Mouse (Mus musculus): ENCODE data around the gene Net1.
"Not testable (repeated sequence)": the region's sequence is repeated elsewhere in the genome, so short reads cannot be mapped to it uniquely, and the experiment has no call there.

Net1 gene

GRCm38 (mm10) chr13:3891479-3892087 is 26.4 kb downstream of the Net1 start:
- peak; percentile 96 for DNase-seq (ENCODE audit: extremely low read depth, low read depth, low spot score)

GRCm38 (mm10) chr13:3890061-3890460 is 28.0 kb downstream of the Net1 start:
- no peak for DNase-seq (ENCODE audit: extremely low read depth, low read depth, low spot score)

- DNase-seq (ENCODE audit: extremely low read depth, low read depth, low spot score), result no peak
Observed at GRCm38 (mm10) chr13:3889111-3889510, 28.9 kb downstream of the Net1 start.

- no peak for DNase-seq (ENCODE audit: extremely low read depth, low read depth, low spot score)
Observed at GRCm38 (mm10) chr13:3886663-3887062, 31.4 kb downstream of the Net1 start.

- DNase-seq (ENCODE audit: extremely low read depth, low read depth, low spot score), result no peak
Observed at GRCm38 (mm10) chr13:3877679-3878220, 40.3 kb downstream of the Net1 start.

- no peak for DNase-seq (ENCODE audit: extremely low read depth, low read depth, low spot score)
Observed at GRCm38 (mm10) chr13:3877185-3877584, 40.8 kb downstream of the Net1 start.

- DNase-seq (ENCODE audit: extremely low read depth, low read depth, low spot score), result no peak
Observed at GRCm38 (mm10) chr13:3876448-3876847, 41.6 kb downstream of the Net1 start.

- no peak for DNase-seq (ENCODE audit: extremely low read depth, low read depth, low spot score)
Observed at GRCm38 (mm10) chr13:3872832-3873231, 45.2 kb downstream of the Net1 start.

GRCm38 (mm10) chr13:3869901-3870300 is 48.1 kb downstream of the Net1 start:
- no peak for DNase-seq (ENCODE audit: extremely low read depth, low read depth, low spot score)

- DNase-seq (ENCODE audit: extremely low read depth, low read depth, low spot score), result no peak
Observed at GRCm38 (mm10) chr13:3867158-3867557, 50.9 kb downstream of the Net1 start.

GRCm38 (mm10) chr13:3866355-3867052 is 51.5 kb downstream of the Net1 start:
- no peak for DNase-seq (ENCODE audit: extremely low read depth, low read depth, low spot score)

- DNase-seq (ENCODE audit: extremely low read depth, low read depth, low spot score), result peak; percentile 90
Observed at GRCm38 (mm10) chr13:3865648-3866354, 52.2 kb downstream of the Net1 start.

- no peak for DNase-seq (ENCODE audit: extremely low read depth, low read depth, low spot score)
Observed at GRCm38 (mm10) chr13:3862922-3863580, 55.0 kb downstream of the Net1 start.

GRCm38 (mm10) chr13:3862325-3862724 is 55.7 kb downstream of the Net1 start:
- peak; percentile 92 for DNase-seq (ENCODE audit: extremely low read depth, low read depth, low spot score)

- DNase-seq (ENCODE audit: extremely low read depth, low read depth, low spot score), result no peak
Observed at GRCm38 (mm10) chr13:3861251-3861650, 56.8 kb downstream of the Net1 start.

- no peak for DNase-seq (ENCODE audit: extremely low read depth, low read depth, low spot score)
Observed at GRCm38 (mm10) chr13:3856252-3856651, 61.8 kb downstream of the Net1 start.

GRCm38 (mm10) chr13:3854856-3855255 is 63.2 kb downstream of the Net1 start:
- DNase-seq (ENCODE audit: extremely low read depth, low read depth, low spot score), result no peak

- not testable (repeated sequence) for DNase-seq (ENCODE audit: extremely low read depth, low read depth, low spot score)
Observed at GRCm38 (mm10) chr13:3853648-3854333, 64.2 kb downstream of the Net1 start, which contains the start of gene Calm5. Gene Calm5, plus strand, starts transcription at chr13:3854173.

GRCm38 (mm10) chr13:3850330-3850729 is 67.7 kb downstream of the Net1 start:
- DNase-seq (ENCODE audit: extremely low read depth, low read depth, low spot score), result no peak

GRCm38 (mm10) chr13:3840662-3841061 is 77.4 kb downstream of the Net1 start:
- not testable (repeated sequence) for DNase-seq (ENCODE audit: extremely low read depth, low read depth, low spot score)

Measured in fat pad, adult 2 months (tissue).